Mouse (Mus musculus) heart, adult 9 months (tissue): Measurements from ENCODE around the gene Diras2.

ENCODE experiments used
- DNase-seq, 2 experiments: peaks; one replicate each; pipeline ENCODE4 v3.0.0; 2022; ENCODE audit warnings: low spot score in 2 of 2

Diras2 gene

DNA sequence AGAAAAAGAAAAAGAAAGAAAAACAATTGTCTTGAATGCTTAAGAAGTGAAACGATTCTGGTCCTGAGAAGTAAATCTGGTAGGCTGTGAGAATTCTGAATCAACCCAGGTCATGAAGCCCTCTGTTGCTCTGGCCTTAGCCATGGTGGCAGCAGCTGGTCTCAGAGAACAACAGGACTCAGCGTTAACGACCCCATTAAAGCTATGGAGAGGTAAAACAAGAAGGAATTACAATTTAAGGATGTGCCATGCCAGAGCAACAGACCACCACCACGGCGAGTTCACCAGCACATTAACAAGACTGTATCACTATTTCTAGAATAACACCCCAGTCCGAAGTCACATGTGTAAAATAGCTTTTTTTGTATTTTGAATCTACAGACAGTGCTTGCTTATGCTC lies 65.9 kb downstream of the Diras2 start:
- DNase-seq = no peak

DNA sequence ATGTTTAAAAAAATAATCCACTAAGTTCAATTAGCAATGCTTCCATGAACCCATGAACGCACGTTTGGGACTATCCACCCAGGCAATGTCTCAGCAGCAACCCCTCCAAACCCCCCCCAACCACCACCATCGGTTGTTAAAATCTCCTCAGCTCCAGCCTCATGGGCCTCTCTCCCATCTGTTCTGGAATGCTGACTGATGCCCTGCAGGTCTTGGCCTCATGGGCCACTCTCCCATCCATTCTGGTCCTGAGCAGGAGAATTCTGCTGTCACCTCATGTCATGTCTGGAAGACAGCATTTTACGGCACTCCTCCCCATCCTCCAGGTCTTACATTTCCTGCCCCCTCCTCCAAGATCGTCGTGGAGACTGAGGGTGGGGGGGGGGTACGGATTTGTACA lies 71.1 kb downstream of the Diras2 start:
- DNase-seq = no peak

DNA sequence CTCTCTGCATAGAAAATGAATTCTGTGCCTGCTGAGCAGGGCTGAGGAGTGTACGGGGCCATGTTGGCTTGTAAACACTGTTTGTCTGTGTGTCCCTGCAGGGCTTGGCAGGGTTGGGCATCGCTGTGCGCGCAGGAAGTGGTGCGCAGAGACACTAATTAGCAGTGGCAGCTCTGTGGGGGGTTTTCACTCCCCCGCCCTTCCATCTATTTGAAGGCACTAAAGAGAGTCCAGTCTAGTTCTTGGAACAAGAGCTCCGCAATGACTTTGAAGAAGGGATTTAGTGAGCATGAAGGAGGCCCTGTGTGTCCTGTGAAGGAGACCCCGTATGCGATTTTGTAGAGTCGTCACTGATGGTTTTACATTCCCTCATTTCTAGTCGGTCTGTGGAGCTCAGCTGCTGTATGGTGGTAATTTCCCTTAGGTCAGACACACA lies 73.2 kb downstream of the Diras2 start:
- no peak for DNase-seq

DNA sequence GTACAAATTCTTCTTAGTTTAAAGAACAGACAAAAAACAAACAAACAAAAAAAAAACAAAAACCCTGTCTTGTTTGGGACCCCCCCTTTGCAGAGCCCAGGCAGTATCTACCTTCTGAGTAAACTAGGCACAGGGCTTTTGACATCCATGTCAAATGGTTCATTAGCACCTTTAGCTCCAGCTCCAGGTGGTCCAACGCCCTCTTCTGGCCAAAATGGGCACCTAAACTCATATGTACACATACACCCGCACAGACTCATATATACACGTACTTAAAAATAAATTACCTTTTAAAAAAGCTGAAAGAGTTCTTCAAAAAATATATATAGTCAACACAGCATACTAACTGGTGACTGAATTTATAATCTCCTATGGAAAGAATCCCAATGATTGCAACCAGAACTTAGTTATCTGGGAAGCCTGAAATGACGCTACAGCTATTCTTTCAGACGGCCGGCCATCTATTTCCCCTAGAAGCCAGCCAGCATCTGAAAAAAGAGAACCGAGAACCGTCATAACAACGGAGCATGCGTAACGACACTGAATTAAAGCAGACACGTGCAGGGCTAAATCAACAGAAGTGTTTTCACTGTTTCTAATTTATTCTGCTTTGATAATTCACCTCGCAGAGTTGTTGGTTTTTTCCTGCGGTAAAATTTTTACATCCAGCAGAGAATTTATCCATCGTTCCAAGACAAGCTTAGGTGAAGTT lies 73.7 kb downstream of the Diras2 start:
- no peak for DNase-seq

DNA sequence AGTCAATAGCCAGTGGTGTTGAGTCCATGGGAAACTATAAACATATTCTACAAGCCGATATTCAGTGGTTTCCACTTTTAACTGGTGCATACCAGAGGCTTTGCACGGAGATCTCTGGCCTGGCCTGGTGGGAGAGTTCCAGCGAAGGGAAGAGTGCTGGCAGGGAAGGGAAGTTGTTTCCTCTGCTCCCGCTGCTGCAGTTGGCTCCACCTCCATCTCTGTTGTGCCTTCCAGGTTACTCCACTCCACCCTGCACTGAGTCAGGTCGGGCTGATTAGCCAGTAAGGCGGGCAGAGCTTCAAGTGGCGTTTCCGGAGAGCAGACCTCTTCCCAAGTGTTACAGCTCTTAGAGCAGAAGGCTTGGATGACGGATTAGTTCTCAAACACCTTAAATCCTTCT lies 75.8 kb downstream of the Diras2 start:
- DNase-seq = peak; percentile 6 to 36

DNA sequence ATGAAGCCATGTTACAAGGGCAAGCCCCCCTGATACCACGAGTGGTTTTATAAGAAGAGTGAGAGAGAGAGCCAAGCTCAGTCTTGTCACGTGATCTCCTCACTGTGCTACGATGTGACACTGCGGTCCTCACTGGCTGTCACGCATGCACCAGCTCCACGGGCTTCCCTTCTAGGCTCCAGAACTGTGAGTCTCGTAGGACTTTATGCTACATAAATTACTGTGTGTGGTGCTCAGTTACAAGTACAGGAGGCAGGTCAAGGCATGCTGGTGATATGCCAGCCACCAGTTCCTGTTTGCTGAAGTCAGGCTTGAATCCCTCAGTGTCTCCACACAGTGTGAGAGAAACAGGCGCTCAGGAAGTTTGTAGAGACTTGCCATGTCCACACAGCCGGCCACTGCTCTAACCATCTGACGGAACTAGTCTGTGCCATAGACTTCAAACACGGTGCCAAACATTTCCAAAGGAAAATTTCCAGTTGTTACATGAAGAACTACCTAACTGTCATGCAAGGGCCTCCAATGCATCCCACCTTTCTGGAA lies 76.3 kb downstream of the Diras2 start:
- DNase-seq = no peak
